Comparison of ENCODE assay signal across 27 mouse cellular contexts in genomic region chr4:117068035-117068434, GRCm38 (mm10). TPM values are rescaled to one million over a fixed set of nuclear protein-coding genes. Genes with fewer than 3 reads are reported as not detected.
"Had no signal": no experiment of that assay in that cellular context is flagged by ENCODE, and none has a peak within 500 bp of the region (broad histone marks: within the 10 kb centered on the region; RNA-seq: fewer than 3 reads in every experiment).

No protein-coding gene starts in this region.

- DNase-seq: liver, embryonic 13.5 days; lung, adult 2 months; lung, postnatal 14 days; lung, postnatal 36 days; midbrain, embryonic 14.5 days; retina, postnatal 1 day; right cerebral cortex, adult 18-20 months; right cerebral cortex, postnatal 25 days; right cerebral cortex, postnatal 4 days; spleen, adult 18-20 months; thymus, adult 18-20 months; thymus, postnatal 14 days; thymus, postnatal 36 days had no signal

- H3K27me3 ChIP-seq: liver, embryonic 13.5 days; liver, embryonic 15.5 days; lung, embryonic 15.5 days; neural tube, embryonic 13.5 days; neural tube, embryonic 15.5 days had no signal

- H3K9me3 ChIP-seq: liver, embryonic 13.5 days; liver, embryonic 15.5 days; lung, embryonic 15.5 days; midbrain, embryonic 10.5 days; midbrain, embryonic 12.5 days; neural tube, embryonic 13.5 days; neural tube, embryonic 15.5 days had no signal

- H3K27ac ChIP-seq: liver, embryonic 13.5 days; liver, embryonic 15.5 days; lung, embryonic 15.5 days; macrophage; midbrain, embryonic 10.5 days; midbrain, embryonic 12.5 days; neural tube, embryonic 13.5 days; neural tube, embryonic 15.5 days had no signal

- ATAC-seq: lung, postnatal 0 days; midbrain, embryonic 16.5 days had no signal

- H3K4me3 ChIP-seq: liver, embryonic 13.5 days; liver, embryonic 15.5 days; lung, embryonic 15.5 days; midbrain, embryonic 10.5 days; midbrain, embryonic 12.5 days; myocyte; neural tube, embryonic 13.5 days; neural tube, embryonic 15.5 days had no signal

- H3K4me1 ChIP-seq: lung, embryonic 15.5 days; midbrain, embryonic 12.5 days; neural tube, embryonic 13.5 days; neural tube, embryonic 15.5 days had no signal

- H3K9ac ChIP-seq: liver, embryonic 13.5 days; liver, embryonic 15.5 days; lung, embryonic 15.5 days; midbrain, embryonic 12.5 days; neural tube, embryonic 13.5 days; neural tube, embryonic 15.5 days had no signal

- H3K4me2 ChIP-seq: liver, embryonic 13.5 days; liver, embryonic 15.5 days; lung, embryonic 15.5 days; midbrain, embryonic 12.5 days; neural tube, embryonic 13.5 days; neural tube, embryonic 15.5 days had no signal

RNA-seq across cellular contexts. Expression of gene Ptch2, which starts 27.8 kb away (rescaled TPM):
- total RNA-seq: megakaryocyte-erythroid progenitor cell, adult 5-6 weeks had no signal
- polyA plus RNA-seq: macrophage had no signal

RNA-seq across cellular contexts. Expression of gene Tctex1d4, which starts 58.6 kb away (rescaled TPM):
- total RNA-seq: megakaryocyte progenitor cell, adult 5-6 weeks; megakaryocyte-erythroid progenitor cell, adult 5-6 weeks had no signal
- polyA plus RNA-seq: liver, embryonic 13.5 days; midbrain, embryonic 10.5 days; midbrain, embryonic 12.5 days; midbrain, embryonic 14.5 days; neural tube, embryonic 11.5 days; neural tube, embryonic 13.5 days; neural tube, embryonic 15.5 days; stomach, embryonic 14.5 days had no signal
